Mouse (Mus musculus) fibroblast of lung, adult 2 months (primary cell): ENCODE data around the gene Gm13289.
"Not testable (repeated sequence)": the region's sequence is repeated elsewhere in the genome, so short reads cannot be mapped to it uniquely, and the experiment has no call there.

Experiments
- DNase-seq: peaks from one replicate; pipeline ENCODE4 v3.0.0-alpha.2; 2011; ENCODE audit warnings: low read depth

Gm13289 gene

GRCm38 (mm10) chr4:88776622-88777021, at the start of gene Gm13289:
TSS of gene Gm13289 (plus strand) at chr4:88776922.
- not testable (repeated sequence) for DNase-seq

GRCm38 (mm10) chr4:88727324-88727723, 49.4 kb upstream of the Gm13289 start:
- no peak for DNase-seq

DNA sequence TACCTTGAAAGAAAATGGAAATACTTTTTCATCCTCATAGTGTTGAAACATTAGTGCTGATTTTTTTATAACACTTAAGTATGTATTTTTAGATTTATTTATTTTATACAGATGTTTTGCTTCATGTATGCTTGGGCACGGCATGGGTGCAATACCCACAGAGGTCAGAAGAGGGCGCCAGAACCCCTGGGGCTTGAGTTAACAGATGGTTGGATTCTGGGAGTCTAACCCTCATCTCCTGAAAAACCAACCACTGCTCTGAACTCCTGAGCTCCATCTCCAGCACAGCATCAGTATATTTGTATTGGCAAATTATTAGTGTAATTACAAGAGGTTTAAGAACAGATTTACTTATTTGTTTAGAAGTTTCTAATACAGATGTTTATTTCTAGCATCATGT, 38.2 kb upstream of the Gm13289 start:
- DNase-seq: peak; percentile 58

DNA sequence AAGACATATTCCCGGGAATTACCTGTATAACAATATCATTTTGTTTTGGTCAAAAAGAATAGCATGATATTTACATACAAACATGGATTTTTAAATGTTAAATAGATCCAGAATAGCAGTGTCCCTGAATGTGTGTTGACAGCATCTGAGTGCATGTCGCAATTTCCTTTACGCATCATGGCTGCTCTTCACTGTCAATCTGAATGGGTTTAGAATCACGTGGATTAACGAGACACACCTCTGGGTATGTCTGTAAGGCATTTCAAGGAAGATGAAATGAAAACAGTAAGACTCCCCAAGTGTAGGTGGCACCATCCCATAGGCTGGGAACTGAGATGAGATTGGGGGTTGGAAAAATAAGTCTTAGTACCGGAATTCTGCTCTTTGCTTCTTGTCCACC, 37.7 kb upstream of the Gm13289 start:
- DNase-seq: no peak

- DNase-seq: no peak
Observed at GRCm38 (mm10) chr4:88741426-88741825, 35.3 kb upstream of the Gm13289 start.

DNA sequence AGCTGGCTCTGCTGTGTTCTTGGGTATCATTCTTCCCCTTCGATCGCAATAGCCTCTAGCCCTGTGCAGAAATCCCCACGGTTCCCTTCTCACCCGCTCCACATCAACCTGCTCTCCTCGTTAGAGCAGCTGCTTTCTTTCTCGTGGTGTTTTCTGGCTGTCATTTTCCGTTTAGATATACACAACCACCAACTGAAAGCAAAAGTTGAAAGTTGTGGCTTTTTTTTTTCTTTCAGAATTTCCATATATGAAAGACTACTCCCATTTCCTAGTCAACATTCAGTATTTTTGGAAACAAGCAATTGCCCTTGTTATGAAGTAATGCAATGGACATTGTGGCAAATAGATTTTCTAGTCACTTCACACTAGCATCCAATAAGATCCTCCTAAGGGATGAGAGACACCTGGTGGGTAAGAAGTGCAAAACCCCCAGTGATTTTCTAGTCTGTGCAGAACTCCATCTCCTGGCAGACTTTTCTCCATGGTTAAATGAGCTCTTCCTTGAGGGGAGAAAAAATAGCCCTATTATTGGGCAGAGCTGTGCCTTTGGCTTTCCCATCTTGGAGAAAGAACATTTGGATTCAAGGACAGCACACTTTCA, 33.9 kb upstream of the Gm13289 start:
- no peak for DNase-seq

DNA sequence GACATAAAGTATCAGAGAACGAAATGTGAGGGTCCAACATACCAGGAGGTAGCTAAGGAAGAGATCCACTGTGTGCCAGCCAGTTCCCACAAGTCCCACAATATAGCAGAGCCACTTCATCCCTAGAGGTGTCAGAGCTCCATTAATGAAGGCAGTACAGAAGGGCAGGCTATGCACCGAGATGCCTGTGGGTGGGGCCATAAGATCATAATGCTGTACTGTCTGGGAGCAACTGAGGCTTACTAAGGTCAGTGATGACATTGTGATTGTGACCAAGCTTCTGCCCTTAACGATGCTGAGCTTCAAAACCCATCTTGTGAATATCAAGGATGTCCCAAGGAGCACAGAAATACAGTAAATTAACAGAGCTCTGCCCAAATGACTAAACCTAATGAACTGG, 32.5 kb upstream of the Gm13289 start:
- DNase-seq: no peak

- DNase-seq: no peak
Observed at GRCm38 (mm10) chr4:88749926-88750325, 26.8 kb upstream of the Gm13289 start.

GRCm38 (mm10) chr4:88754818-88755340, 21.8 kb upstream of the Gm13289 start, which contains the start of gene Gm13271:
TSS of gene Gm13271 (plus strand) at chr4:88754868.
- not testable (repeated sequence) for DNase-seq

DNA sequence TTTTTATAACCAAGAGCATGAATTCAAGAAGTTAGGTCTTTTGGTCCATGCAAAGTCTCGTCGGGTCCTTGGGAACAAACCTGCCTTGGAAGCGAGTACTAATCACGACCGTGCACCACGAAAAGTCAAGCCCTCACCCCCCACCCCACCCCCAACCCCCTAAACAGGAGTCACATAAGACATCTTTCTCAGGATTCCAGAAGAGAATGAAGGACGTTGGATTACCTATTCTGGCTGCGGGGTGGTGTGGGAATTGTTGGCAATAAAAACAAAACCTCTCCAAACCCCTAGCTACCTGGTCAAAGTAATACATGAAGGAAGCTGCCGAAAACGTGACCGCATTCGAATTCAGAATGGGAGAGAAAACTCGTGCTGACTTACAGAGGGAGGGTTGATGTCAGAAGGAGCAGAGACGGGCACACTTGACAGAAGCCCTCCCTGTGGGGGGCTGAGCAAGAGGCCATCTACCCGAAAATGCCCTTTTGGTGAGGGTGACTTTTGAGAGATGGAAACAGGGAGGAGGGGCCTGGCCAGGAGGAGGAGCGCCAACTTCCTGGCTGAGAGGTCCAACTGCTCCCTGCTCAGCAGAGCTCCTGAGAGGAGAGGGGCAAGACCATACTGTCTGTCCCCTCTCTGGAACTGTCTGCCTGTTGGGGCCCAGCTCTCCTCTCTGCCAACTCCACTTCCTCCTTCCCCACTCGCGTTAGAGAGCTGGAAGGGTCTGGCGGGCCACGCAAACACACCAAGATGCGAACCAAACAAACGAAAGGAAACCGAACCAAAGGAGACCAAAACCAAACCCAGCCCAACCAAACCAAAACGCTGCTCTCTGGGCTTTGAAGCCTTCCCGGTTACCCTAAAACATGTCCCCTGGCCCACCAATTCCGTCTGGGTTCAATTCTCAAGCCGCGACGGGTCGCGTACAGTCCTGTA, 19.9 kb upstream of the Gm13289 start:
- peak; percentile 19 for DNase-seq

DNA sequence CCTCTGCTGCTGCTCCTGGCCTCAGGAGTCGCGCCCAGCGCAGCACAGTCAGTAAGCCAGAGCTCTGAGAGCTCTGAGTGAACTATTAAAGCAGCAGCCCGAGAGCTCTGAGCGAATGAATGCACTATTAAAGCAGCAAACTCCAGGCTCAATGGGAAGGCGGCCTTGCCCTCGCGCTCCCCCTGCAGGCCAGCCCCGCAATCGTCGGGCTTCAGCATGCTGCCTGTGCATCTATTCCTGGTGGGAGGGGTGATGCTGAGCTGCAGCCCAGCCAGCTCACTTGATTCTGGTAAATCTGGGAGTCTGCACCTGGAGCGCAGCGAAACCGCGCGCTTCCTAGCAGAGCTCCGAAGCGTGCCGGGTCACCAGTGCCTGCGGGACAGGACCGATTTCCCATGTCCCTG, 19.1 kb upstream of the Gm13289 start:
- DNase-seq: peak; percentile 79

DNA sequence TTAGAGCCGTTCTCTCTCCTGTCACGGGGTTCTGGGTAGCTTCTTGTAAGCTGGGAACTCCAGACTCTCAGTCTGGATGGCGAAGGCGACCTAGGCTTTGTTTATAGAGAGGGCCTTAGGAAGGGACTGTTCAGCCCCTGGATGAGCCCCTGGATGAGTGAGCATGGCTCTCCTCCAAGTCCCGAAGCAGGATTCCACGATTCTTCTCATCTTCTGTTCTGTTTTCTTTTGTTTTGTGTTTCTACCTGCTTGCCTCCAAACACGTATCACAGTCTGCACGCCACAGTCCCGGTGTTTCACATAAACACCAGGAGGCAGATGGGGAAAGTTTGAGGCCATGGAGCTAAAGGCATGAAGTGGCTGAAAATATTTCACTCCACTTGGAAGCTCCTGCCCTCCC, 18.0 kb upstream of the Gm13289 start:
- not testable (repeated sequence) for DNase-seq

- DNase-seq: not testable (repeated sequence)
Observed at GRCm38 (mm10) chr4:88759610-88760268, 17.0 kb upstream of the Gm13289 start, which contains the start of gene Gm13283. TSS of gene Gm13283 (plus strand) at chr4:88760119.

- DNase-seq: peak; percentile 80
Observed at GRCm38 (mm10) chr4:88760431-88760830, 16.3 kb upstream of the Gm13289 start.

DNA sequence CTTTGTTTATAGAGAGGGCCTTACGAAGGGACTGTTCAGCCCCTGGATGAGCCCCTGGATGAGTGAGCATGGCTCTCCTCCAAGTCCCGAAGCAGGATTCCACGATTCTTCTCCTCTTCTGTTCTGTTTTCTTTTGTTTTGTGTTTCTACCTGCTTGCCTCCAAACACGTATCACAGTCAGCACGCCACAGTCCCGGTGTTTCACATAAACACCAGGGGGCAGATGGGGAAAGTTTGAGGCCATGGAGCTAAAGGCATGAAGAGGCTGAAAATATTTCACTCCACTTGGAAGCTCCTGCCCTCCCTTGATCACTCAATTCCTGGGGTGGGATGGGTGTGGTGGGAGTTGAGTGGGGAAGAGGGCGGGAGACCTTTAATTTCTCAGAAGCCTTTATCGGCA, 14.9 kb upstream of the Gm13289 start:
- DNase-seq: not testable (repeated sequence)

DNA sequence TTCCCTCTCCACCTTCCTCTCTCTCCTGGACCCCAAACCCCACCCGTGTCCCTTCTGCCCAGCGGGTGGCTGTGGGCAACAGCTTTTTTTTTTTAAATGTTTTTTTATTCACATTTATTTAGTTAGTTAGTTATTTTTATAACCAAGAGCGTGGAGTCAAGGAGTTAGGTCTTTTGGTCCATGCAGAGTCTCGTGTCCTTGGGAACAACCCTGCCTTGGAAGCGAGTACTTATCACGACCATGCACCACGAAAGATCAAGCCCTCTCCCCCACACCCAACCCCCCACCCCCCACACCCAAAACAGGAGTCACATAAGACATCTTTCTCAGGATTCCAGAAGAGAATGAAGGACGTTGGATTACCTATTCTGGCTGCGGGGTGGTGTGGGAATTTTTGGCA, 14.4 kb upstream of the Gm13289 start:
- DNase-seq: not testable (repeated sequence)

GRCm38 (mm10) chr4:88763384-88764018, 13.2 kb upstream of the Gm13289 start:
- peak; percentile 65 for DNase-seq

GRCm38 (mm10) chr4:88773534-88773933, 3.2 kb upstream of the Gm13289 start, which contains the start of gene Gm13290:
TSS of gene Gm13290 (plus strand) at chr4:88773834.
- not testable (repeated sequence) for DNase-seq

DNA sequence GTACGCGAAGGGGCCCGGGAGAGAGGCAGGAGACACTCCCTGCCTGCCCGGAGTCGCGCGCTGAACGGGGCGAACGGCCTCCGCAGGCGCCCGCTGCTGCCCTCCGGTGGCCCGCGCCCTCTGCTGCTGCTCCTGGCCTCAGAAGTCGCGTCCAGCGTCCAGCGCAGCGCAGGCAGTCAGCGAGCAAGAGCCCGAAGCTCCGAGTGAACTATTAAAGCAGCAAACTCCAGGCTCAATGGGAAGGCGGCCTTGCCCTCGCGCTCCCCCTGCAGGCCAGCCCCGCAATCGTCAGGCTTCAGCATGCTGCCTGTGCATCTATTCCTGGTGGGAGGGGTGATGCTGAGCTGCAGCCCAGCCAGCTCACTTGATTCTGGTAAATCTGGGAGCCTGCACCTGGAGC, 2.8 kb downstream of the Gm13289 start, which contains the start of gene Gm13272:
Gm13272 (plus strand) TSS at position 301 of the 400 bp plus-strand sequence.
- not testable (repeated sequence) for DNase-seq

- DNase-seq: not testable (repeated sequence)
Observed at GRCm38 (mm10) chr4:88780320-88780719, 3.6 kb downstream of the Gm13289 start.

GRCm38 (mm10) chr4:88781831-88782230, 5.1 kb downstream of the Gm13289 start, which contains the start of gene Ifnz:
TSS of gene Ifnz (plus strand) at chr4:88782131.
- not testable (repeated sequence) for DNase-seq
